Mouse (Mus musculus) erythroblast, embryonic 14.5 days (primary cell): Measurements from ENCODE around the gene Atp8b2. TPM values are rescaled to one million over a fixed set of nuclear protein-coding genes. Genes with fewer than 3 reads are reported as not detected.

ENCODE experiments used
- H3K27me3 ChIP-seq: 2 replicates; pipeline ENCODE4 v1.6.1; 2012; ENCODE audit warnings: inconsistent platforms; ENCODE audit not compliant: control insufficient read depth
- H3K36me3 ChIP-seq: 2 replicates; pipeline ENCODE4 v1.6.1; 2012; ENCODE audit warnings: mild to moderate bottlenecking, inconsistent platforms; ENCODE audit not compliant: control insufficient read depth
- H3K4me1 ChIP-seq: 2 replicates; pipeline ENCODE4 v1.6.1; 2012; ENCODE audit warnings: inconsistent platforms; ENCODE audit not compliant: control insufficient read depth
- H3K4me3 ChIP-seq: replicated peaks from 2 replicates; pipeline ENCODE3; 2012; ENCODE audit warnings: moderate library complexity, mild to moderate bottlenecking, inconsistent platforms
- H3K9me3 ChIP-seq: 2 replicates; pipeline ENCODE4 v1.6.1; 2012; ENCODE audit warnings: low read length, inconsistent platforms, mixed read lengths; ENCODE audit not compliant: control insufficient read depth
- GATA1 ChIP-seq: IDR thresholded peaks from 2 replicates; pipeline ENCODE4 v1.6.1; 2012; ENCODE audit warnings: low read length, inconsistent platforms, mixed read lengths
- TAL1 ChIP-seq: IDR thresholded peaks from 3 replicates; pipeline ENCODE4 v1.6.1; 2012; ENCODE audit warnings: low read length, inconsistent platforms, mixed read lengths
- polyA plus RNA-seq: library from polyadenylated mRNA; stranded (reverse); fragments of >175 nt; gene quantifications from 2 replicates; pipeline ENCODE4 v1.2.3, GENCODE M21; 2012

The Atp8b2 gene
- polyA plus RNA-seq, 1 experiment = 0.03 TPM

- TF ChIP-seq TAL1 (no peak), GATA1 (no peak)
- H3K4me3 ChIP-seq = peak within 1 kb of the TSS; percentile 53
- H3K4me1 ChIP-seq = peaks cover 9% of the 10 kb centered on the region
- peaks cover 76% of the 10 kb centered on the region for H3K27me3 ChIP-seq
- no peaks in the 10 kb centered on the region for H3K36me3 ChIP-seq
- peaks cover 4% of the 10 kb centered on the region; the same call in 1 of the 2 replicates for H3K9me3 ChIP-seq
Measured at GRCm38 (mm10) chr3:89912543-89913391, 50.5 kb downstream of the Atp8b2 start, which contains the start of gene Il6ra. Gene Il6ra, minus strand, starts transcription at chr3:89913196.

GRCm38 (mm10) chr3:89912108-89912542, 51.2 kb downstream of the Atp8b2 start:
- Histone ChIP-seq H3K36me3 (no peaks in the 10 kb centered on the region), H3K4me1 (peaks cover 9% of the 10 kb centered on the region), H3K27me3 (peaks cover 74% of the 10 kb centered on the region), H3K9me3 (peaks cover 4% of the 10 kb centered on the region; the same call in 1 of the 2 replicates), H3K4me3 (peak overlapping the region; percentile 53)
- TF ChIP-seq GATA1 (no peak), TAL1 (no peak)

GRCm38 (mm10) chr3:89911207-89911606, 52.1 kb downstream of the Atp8b2 start:
- no peak for TF ChIP-seq TAL1
- no peak for TF ChIP-seq GATA1
- Histone ChIP-seq H3K9me3 (peaks cover 4% of the 10 kb centered on the region; the same call in 1 of the 2 replicates), H3K4me3 (no peak overlapping the region), H3K36me3 (no peaks in the 10 kb centered on the region), H3K4me1 (peaks cover 9% of the 10 kb centered on the region), H3K27me3 (peaks cover 74% of the 10 kb centered on the region)

GRCm38 (mm10) chr3:89909703-89910542, 53.4 kb downstream of the Atp8b2 start:
- Histone ChIP-seq H3K36me3 (no peaks in the 10 kb centered on the region), H3K9me3 (peaks cover 4% of the 10 kb centered on the region; the same call in 1 of the 2 replicates), H3K4me1 (peaks cover 12% of the 10 kb centered on the region), H3K27me3 (peaks cover 61% of the 10 kb centered on the region), H3K4me3 (no peak overlapping the region)
- TF ChIP-seq TAL1 (no peak), GATA1 (no peak)

- no peak overlapping the region for H3K4me3 ChIP-seq
- H3K27me3 ChIP-seq = peaks cover 50% of the 10 kb centered on the region
- H3K36me3 ChIP-seq = no peaks in the 10 kb centered on the region
- peaks cover 12% of the 10 kb centered on the region for H3K4me1 ChIP-seq
- H3K9me3 ChIP-seq = peaks cover 4% of the 10 kb centered on the region; the same call in 1 of the 2 replicates
- no peak for TF ChIP-seq GATA1
- TF ChIP-seq TAL1 = no peak
Measured at GRCm38 (mm10) chr3:89908836-89909235, 54.5 kb downstream of the Atp8b2 start.

- TF ChIP-seq GATA1 (no peak), TAL1 (no peak)
- Histone ChIP-seq H3K4me3 (no peak overlapping the region), H3K27me3 (peaks cover 40% of the 10 kb centered on the region), H3K36me3 (no peaks in the 10 kb centered on the region), H3K4me1 (peaks cover 9% of the 10 kb centered on the region), H3K9me3 (peaks cover 3% of the 10 kb centered on the region; the same call in 1 of the 2 replicates)
Measured at GRCm38 (mm10) chr3:89907846-89908245, 55.5 kb downstream of the Atp8b2 start.

- peaks cover 12% of the 10 kb centered on the region for H3K27me3 ChIP-seq
- H3K36me3 ChIP-seq = no peaks in the 10 kb centered on the region
- peaks cover 24% of the 10 kb centered on the region for H3K4me1 ChIP-seq
- no peak for TF ChIP-seq TAL1
- no peak for TF ChIP-seq GATA1
- H3K4me3 ChIP-seq = no peak overlapping the region
- H3K9me3 ChIP-seq = no peaks in the 10 kb centered on the region
Measured at GRCm38 (mm10) chr3:89899511-89899908, 63.8 kb downstream of the Atp8b2 start.

- Histone ChIP-seq H3K4me1 (peaks cover 24% of the 10 kb centered on the region), H3K36me3 (no peaks in the 10 kb centered on the region), H3K9me3 (no peaks in the 10 kb centered on the region), H3K27me3 (peaks cover 12% of the 10 kb centered on the region), H3K4me3 (no peak overlapping the region)
- TF ChIP-seq TAL1 (no peak), GATA1 (no peak)
Measured at GRCm38 (mm10) chr3:89898870-89899510, 64.3 kb downstream of the Atp8b2 start.
